Mouse (Mus musculus) liver (tissue): ENCODE measurements around the gene Tuba3a.

Experiments
- DNase-seq: peaks from one replicate; pipeline ENCODE4 v3.0.0-alpha.2; 2020; ENCODE audit warnings: mixed read lengths

The Tuba3a gene

GRCm38 (mm10) chr6:125264219-125264618 lies 21.6 kb downstream of the Tuba3a start:
- no peak for DNase-seq

DNA sequence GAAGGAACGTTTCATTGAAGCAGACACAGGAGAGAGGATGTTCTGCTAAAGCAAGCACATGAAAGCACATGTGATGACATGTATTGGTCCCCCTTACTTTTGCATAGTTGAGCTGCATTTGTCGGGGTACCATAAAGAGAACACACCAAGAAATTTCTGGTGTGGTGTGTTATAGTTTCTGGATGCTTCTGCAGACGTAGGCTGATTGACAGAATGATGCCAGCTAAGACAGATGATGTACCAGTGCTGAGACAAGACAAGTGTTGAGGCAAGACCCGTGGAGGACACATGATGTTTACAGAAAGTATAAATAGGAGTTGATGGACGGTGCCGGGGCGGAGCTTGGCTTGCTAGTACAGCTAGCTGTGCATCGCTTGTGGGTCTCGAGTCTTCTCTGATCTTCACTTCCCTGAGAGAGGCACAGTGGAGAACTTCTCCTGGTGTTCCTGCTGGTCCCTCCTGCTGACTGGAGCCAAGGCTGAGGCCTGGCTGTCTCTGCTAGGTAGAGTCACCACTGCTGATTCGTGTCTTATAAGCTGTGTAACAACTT lies 25.8 kb downstream of the Tuba3a start:
- no peak for DNase-seq

GRCm38 (mm10) chr6:125256222-125256966 lies 29.4 kb downstream of the Tuba3a start:
- no peak for DNase-seq

DNA sequence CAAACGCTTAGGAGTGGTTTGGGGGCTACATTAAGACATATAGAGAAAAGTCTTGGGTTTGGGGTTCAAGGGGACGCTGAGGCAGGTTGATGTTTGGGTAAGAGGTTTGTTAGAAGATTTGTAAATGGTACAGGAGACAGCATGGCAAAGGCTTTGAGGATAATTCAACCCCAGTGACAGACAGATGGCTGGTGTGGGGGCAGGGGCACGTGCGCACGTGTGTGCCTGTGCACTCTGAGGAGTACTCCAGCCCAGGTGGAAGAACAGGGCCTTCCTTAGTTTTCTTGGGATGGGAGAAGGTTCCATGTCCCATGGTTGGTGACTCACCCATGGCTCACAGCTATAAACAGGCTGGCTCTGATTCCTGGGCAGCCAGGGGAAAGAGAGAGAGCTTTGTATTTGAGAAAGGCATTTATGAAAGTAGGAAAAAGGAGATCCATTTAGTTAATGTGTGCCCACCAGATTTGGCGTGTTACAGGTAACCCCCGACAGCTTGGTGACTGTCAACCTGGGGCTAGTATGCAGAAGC lies 30.3 kb downstream of the Tuba3a start:
- no peak for DNase-seq

GRCm38 (mm10) chr6:125253863-125254715 lies 31.8 kb downstream of the Tuba3a start:
- DNase-seq, result no peak

DNA sequence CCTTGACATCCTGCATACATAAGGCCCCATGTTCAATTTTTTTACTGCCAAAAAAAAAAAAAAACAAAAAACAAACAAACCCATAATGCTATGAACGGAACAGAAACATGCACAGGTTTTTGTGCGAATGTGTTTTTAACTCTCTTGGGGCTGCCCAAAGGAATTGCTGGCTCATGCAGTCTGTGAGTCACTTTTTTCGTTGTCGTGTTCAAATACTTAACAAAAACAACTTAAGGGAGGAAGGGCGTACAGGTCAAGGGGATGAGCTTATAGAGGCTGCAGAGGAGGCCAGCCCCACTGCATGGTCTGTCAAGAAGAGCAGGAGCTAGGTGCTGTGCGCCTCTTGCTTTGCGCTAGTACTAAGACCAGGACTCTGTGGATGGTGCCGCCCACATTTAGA lies 33.1 kb downstream of the Tuba3a start:
- DNase-seq, result no peak

GRCm38 (mm10) chr6:125252285-125252684 lies 33.6 kb downstream of the Tuba3a start:
- no peak for DNase-seq

DNA sequence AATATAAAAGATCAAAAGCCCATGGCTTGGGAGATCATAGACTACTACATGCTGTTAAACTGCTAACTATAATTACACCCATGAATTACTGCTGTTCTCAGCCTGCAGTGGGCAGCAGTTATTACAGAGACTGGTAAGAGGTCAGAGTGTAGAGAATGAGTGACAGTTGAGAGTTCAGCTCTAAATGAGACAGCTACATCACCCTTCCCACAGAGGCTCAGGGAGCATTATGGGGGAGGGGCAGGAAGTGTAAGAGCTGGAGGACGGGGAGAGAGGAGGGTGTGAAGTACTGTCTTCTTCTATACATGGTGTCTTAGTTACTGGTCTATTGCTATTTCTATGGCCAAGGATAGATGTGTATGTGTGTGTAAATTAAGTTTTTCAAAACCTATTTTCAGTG lies 41.3 kb downstream of the Tuba3a start:
- no peak for DNase-seq

GRCm38 (mm10) chr6:125241566-125241965 lies 44.3 kb downstream of the Tuba3a start:
- no peak for DNase-seq

- DNase-seq, result no peak
Observed at GRCm38 (mm10) chr6:125240617-125241016, 45.2 kb downstream of the Tuba3a start.

- DNase-seq, result no peak
Observed at GRCm38 (mm10) chr6:125239547-125239946, 46.3 kb downstream of the Tuba3a start.

DNA sequence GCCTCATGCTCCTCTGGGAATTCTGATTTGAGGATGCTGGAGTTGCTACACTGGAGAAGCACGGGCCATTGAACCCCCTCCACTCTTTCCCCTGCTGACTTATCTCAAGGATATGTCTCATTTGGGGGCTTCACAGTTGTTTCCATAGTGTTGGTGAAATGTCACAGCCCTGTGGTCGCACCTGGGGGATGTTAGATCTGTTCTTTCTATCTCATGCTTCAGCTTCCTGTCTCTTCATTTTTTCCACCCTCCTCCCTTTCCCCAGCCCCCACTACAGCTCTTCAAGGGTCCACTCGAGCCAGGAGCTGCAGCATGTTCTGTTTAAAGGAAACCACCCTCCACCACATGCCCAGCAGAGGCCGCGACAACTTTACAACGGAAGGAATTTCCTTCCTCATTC lies 47.4 kb downstream of the Tuba3a start:
- DNase-seq, result no peak

- DNase-seq, result no peak
Observed at GRCm38 (mm10) chr6:125237421-125237820, 48.4 kb downstream of the Tuba3a start.

DNA sequence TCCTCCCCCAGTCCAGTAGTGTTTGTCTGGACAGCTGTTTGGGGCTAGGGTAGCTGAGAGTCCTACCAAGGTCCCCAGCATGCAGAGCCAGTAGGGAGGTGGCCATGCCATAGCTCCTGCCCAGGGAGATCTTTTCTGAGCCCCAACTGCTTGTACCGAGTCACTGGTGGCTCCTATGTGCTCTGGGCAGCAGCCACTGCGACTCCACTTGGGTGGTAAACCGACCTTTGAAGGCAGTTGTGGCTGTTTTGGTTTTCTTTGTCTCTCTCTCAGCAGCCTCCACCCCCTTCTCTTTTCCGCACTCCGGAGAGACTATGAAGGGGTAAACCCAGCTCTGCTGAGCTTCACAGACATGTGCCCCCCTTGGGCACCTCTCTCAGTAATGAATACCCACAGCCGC lies 49.1 kb downstream of the Tuba3a start, which contains the start of gene Cd27:
Cd27 (minus strand) TSS at position 229 of the 400 bp plus-strand sequence.
- DNase-seq, result no peak

GRCm38 (mm10) chr6:125236341-125236740 lies 49.5 kb downstream of the Tuba3a start:
- no peak for DNase-seq

DNA sequence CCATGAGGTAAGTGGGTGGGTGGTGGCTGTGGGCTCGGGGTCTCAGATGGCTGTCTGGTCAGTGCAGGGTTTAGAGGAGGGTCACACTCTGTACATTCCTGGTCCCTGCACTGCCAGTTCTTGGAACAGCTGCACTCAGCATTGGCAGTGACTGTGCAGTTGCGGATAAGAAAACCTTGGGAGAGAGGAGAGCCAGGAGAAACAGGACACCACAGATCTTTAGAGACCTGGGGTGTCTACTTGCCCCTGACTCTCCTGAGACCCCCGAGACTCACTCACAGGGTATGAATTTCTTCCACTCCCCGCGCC lies 51.4 kb downstream of the Tuba3a start:
- no peak for DNase-seq

DNA sequence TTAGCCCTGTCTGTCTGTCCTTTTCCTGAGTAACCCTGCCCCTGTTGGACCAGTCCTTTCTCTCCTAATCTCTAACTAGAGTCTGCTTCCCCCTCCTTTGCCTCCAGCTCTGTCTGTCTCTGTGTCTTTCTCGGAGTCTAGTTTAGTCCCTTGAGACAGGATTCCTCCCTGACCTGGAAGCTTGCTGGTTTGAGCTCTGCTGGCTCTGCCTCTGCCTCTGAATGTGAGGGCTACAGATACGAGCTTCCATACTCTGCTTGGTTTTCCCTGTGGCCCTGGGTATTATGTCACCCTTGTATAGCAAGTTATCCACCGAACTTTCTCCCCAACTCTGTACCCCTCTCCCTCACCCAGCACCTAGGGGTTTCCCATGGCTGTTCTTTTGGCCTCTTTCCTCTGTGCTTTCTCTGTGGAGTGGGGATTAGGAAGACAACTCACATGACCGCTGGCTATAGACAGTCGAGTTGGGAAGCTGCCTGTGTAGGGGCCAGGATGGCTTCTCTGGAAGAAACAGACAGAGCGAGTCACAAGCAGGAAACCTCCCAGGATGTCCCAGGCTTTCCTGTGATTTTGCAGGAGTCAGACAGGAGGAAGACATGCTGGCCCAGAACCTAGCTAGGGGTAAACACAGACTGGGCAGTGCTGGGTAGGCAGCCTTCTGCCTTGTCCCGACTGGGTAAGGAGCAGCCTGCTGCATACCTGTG lies 51.9 kb downstream of the Tuba3a start:
- no peak for DNase-seq

DNA sequence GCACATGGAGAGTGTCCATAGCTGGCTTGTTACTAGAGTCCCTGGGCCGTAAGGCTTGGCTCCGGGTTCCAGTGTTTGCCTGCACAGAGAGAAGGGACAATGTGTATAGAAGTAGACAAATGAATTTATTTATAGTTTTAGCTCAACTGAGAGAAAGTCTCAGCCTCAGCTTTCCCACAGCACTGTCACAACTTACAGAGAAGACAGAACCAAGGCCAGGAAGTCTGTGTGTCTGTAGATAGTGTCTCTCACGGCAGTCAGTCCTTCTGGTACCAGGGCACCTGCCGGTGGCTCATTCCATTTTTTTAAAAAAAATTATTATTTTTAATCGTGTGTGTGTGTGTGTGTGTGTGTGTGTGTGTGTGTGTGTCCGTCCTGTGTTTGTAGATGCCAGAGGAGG lies 53.3 kb downstream of the Tuba3a start:
- no peak for DNase-seq

DNA sequence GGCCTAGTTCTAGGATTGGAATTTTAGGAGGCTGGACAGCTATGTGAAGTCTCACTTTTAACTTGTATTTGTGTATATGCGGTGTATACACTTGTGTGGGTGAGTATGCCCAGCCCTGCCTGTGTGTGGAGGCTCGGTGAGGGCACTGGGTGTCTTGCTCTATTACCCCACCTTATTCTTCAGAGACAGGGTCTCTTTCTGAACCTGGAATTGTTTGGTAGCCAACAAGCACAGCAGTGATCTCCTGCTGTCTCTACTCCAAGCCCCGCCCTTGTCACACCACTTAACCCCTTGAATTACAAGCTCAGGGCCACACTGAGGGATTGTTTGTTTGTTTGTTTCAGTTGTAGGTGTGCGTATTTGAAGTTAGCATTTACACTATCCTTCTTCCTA lies 53.8 kb downstream of the Tuba3a start:
- DNase-seq, result no peak

GRCm38 (mm10) chr6:125231117-125232044 lies 54.5 kb downstream of the Tuba3a start, which contains the start of gene Tapbpl:
Gene Tapbpl, minus strand, starts transcription at chr6:125231860.
- DNase-seq, result peak; percentile 73

DNA sequence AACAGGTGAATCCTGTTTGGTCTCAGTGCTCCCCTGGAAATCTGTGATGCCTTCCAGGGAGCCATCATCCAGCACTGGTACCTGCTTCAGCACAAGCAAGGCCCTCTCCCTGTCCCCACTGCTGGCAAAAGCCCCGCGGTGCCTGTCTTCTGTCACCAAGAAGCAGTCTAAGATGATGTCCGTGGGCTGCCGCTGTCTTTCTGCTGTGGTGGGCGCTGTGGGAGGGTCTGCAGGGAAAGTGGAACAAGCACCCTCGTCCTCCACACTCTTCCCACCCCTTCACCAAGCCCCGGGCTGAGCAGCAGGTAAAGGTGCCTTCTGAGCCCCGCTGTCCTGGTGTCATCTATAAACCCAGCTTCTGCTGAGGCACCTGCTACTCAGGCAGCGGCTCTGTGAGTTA lies 55.3 kb downstream of the Tuba3a start:
- DNase-seq, result no peak
